Mouse (Mus musculus) E14TG2a.4 (cell line): ENCODE data around the gene Evi5.
A peak's percentile ranks its signal among the peaks of the same experiment; 100 is the strongest.

ENCODE experiments used
- H3K27me3 ChIP-seq: 2 replicates; pipeline ENCODE4 v1.6.1; 2014; ENCODE audit warnings: low read length, control low read depth; ENCODE audit not compliant: insufficient read depth
- H3K36me3 ChIP-seq: 2 replicates; pipeline ENCODE4 v1.6.1; 2014; ENCODE audit warnings: low read length, control low read depth; ENCODE audit not compliant: insufficient read depth
- H3K4me1 ChIP-seq: replicated peaks from 2 replicates; pipeline ENCODE4 v1.6.1; 2014; ENCODE audit warnings: low read depth, low read length, control low read depth
- H3K4me3 ChIP-seq: replicated peaks from 2 replicates; pipeline ENCODE4 v1.5.1; 2014; ENCODE audit warnings: mild to moderate bottlenecking, low read length
- H3K9me3 ChIP-seq: 2 replicates; pipeline ENCODE4 v1.6.1; 2014; ENCODE audit warnings: low read length, control low read depth
- CTCF ChIP-seq: conservative IDR thresholded peaks from 2 replicates; pipeline ENCODE4 v1.5.1; 2014; ENCODE audit warnings: low read length
- NANOG ChIP-seq: IDR thresholded peaks from 2 replicates; pipeline ENCODE4 v1.6.1; 2014; ENCODE audit warnings: borderline replicate concordance, low read length, mixed read lengths
- POU5F1 ChIP-seq: IDR thresholded peaks from 2 replicates; pipeline ENCODE4 v1.6.1; 2014; ENCODE audit warnings: low read length, borderline replicate concordance

Evi5 gene

GRCm38 (mm10) chr5:107798290-107798689 is 76.6 kb downstream of the Evi5 start:
- no peak for TF ChIP-seq CTCF
- no peak for TF ChIP-seq POU5F1
- no peak for TF ChIP-seq NANOG
- Histone ChIP-seq H3K36me3 (peaks cover 38% of the 10 kb centered on the region), H3K9me3 (no peaks in the 10 kb centered on the region), H3K4me1 (no peaks in the 10 kb centered on the region), H3K4me3 (no peak overlapping the region), H3K27me3 (no peaks in the 10 kb centered on the region)

DNA sequence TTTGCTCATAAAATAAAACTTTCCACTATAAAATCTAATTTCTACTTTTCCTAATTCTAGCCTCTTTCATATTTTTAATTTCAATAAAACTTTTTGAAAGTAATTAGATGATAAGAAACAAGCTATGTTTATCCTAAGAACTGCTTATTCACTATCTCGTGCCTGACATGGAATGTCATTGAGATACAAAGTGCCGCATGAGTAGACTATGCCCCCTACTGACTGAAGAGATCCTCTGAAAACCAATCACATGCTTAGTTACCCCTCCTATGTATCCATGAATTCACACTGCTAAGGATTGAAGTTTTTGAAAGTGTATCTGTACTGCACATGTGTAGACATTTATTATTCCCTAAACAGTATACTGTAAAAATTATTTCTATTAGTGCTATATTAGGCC is 81.0 kb downstream of the Evi5 start:
- H3K27me3 ChIP-seq, result no peaks in the 10 kb centered on the region
- no peak for TF ChIP-seq CTCF
- no peak for TF ChIP-seq POU5F1
- TF ChIP-seq NANOG, result no peak
- H3K4me1 ChIP-seq, result no peaks in the 10 kb centered on the region
- H3K36me3 ChIP-seq, result peaks cover 32% of the 10 kb centered on the region
- no peak overlapping the region for H3K4me3 ChIP-seq
- no peaks in the 10 kb centered on the region for H3K9me3 ChIP-seq

- no peaks in the 10 kb centered on the region for H3K9me3 ChIP-seq
Observed at GRCm38 (mm10) chr5:107793258-107793657, 81.6 kb downstream of the Evi5 start.

DNA sequence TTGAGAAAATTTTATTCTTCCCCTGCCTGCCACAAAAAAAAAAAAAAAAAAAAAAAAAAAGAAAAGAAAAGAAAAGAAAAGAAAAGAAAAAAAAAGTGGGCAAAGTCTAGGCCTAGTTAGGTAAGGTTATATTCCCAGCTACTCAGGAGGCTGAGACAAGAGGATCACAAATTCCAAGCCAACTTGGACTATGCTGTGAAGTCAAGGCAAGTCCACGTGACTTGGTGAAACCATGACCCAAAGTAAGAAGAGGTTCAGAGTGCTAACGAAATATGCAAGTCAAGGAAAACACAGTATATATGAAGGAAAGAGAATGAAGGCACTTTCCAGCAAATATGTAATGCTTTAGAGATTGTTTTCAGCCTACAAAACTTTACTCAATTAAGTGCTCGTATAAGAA is 82.4 kb downstream of the Evi5 start:
- peaks cover 27% of the 10 kb centered on the region for H3K36me3 ChIP-seq

More at GRCm38 (mm10) chr5:107793258-107793657, 81.6 kb downstream of the Evi5 start:
- no peak overlapping the region for H3K4me3 ChIP-seq
- no peak for TF ChIP-seq POU5F1
- TF ChIP-seq CTCF, result no peak
- TF ChIP-seq NANOG, result no peak
- H3K36me3 ChIP-seq, result peaks cover 26% of the 10 kb centered on the region
- no peaks in the 10 kb centered on the region for H3K27me3 ChIP-seq
- H3K4me1 ChIP-seq, result no peaks in the 10 kb centered on the region

GRCm38 (mm10) chr5:107791966-107792365 is 82.9 kb downstream of the Evi5 start:
- Histone ChIP-seq H3K4me1 (no peaks in the 10 kb centered on the region), H3K9me3 (no peaks in the 10 kb centered on the region), H3K4me3 (no peak overlapping the region), H3K36me3 (peaks cover 28% of the 10 kb centered on the region), H3K27me3 (no peaks in the 10 kb centered on the region)
- TF ChIP-seq NANOG (no peak), POU5F1 (no peak), CTCF (no peak)

More for the DNA sequence above, 82.4 kb downstream of the Evi5 start:
- H3K9me3 ChIP-seq, result no peaks in the 10 kb centered on the region
- H3K4me1 ChIP-seq, result no peaks in the 10 kb centered on the region
- H3K27me3 ChIP-seq, result no peaks in the 10 kb centered on the region
- no peak overlapping the region for H3K4me3 ChIP-seq
- TF ChIP-seq NANOG (no peak), CTCF (no peak), POU5F1 (no peak)

- Histone ChIP-seq H3K36me3 (peaks cover 26% of the 10 kb centered on the region), H3K27me3 (no peaks in the 10 kb centered on the region), H3K4me1 (no peaks in the 10 kb centered on the region), H3K9me3 (no peaks in the 10 kb centered on the region), H3K4me3 (no peak overlapping the region)
- TF ChIP-seq NANOG, result no peak
- 0 out of 2 replicates have a peak, but pooled peaks have one; percentile 13 for TF ChIP-seq CTCF
Observed at GRCm38 (mm10) chr5:107789492-107789891, 85.4 kb downstream of the Evi5 start.

GRCm38 (mm10) chr5:107787682-107788443 is 87.0 kb downstream of the Evi5 start:
- TF ChIP-seq CTCF (no peak), NANOG (no peak), POU5F1 (no peak)
- H3K36me3 ChIP-seq, result peaks cover 32% of the 10 kb centered on the region
- no peaks in the 10 kb centered on the region for H3K27me3 ChIP-seq
- no peak overlapping the region for H3K4me3 ChIP-seq
- no peaks in the 10 kb centered on the region for H3K4me1 ChIP-seq
- no peaks in the 10 kb centered on the region for H3K9me3 ChIP-seq

- Histone ChIP-seq H3K9me3 (no peaks in the 10 kb centered on the region), H3K4me1 (no peaks in the 10 kb centered on the region), H3K4me3 (no peak overlapping the region), H3K27me3 (no peaks in the 10 kb centered on the region), H3K36me3 (peaks cover 31% of the 10 kb centered on the region)
- TF ChIP-seq CTCF (no peak), POU5F1 (no peak), NANOG (no peak)
Observed at GRCm38 (mm10) chr5:107782360-107782759, 92.5 kb downstream of the Evi5 start.

DNA sequence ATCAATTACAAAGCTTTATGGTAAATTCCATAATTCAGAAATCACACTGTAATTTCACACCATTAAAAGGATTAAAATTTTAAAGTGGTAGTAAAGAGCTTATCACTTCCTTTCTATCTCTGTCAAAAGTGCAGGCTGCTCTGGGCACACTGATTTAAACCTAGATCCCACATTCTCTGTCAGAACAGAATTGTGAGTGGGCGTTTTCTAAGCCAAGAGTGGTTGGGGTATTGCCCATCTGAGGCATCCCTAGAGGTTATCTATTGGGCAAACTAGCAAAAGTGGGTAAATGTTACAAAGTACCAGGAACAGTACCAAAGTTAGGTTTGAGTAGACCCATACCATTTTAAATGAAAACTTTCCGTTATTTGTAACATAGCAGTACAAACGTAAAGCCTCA is 96.1 kb downstream of the Evi5 start:
- no peaks in the 10 kb centered on the region for H3K9me3 ChIP-seq
- H3K4me1 ChIP-seq, result no peaks in the 10 kb centered on the region
- no peak overlapping the region for H3K4me3 ChIP-seq
- TF ChIP-seq POU5F1, result no peak
- no peak for TF ChIP-seq NANOG
- TF ChIP-seq CTCF, result no peak
- H3K27me3 ChIP-seq, result no peaks in the 10 kb centered on the region
- H3K36me3 ChIP-seq, result peaks cover 12% of the 10 kb centered on the region
